Mouse (Mus musculus): Measurements from ENCODE around the gene Cd3eap. TPM values are rescaled to one million over a fixed set of nuclear protein-coding genes. Genes with fewer than 3 reads are reported as not detected.

The Cd3eap gene
- polyA plus RNA-seq, 1 experiment: 8.9 TPM

GRCm38 (mm10) chr7:19332709-19333352 lies 26.5 kb downstream of the Cd3eap start:
- peak; percentile 62 for DNase-seq (ENCODE audit: low spot score)

- no peak for DNase-seq (ENCODE audit: low spot score)
Observed at GRCm38 (mm10) chr7:19331910-19332309, 27.4 kb downstream of the Cd3eap start.

DNA sequence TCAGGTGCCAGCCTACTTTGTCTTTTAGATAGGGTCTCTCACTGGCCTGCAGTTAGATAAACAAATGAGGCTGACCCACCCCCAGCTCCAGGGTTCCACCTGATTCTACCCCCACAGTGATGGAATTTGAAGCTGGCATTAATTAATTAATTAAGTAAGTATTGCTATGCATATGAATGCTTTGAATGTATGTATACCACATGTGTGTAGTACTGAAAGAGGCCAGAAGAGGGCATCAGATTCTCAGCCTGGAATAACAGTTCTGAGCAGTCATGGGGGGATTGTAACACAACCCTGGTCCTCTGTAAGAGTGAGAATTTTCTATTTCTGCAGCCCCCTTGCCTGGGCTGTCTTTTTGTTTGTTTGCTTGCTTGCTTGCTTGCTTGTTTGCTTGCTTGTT lies 30.9 kb downstream of the Cd3eap start:
- DNase-seq (ENCODE audit: low spot score): no peak

DNA sequence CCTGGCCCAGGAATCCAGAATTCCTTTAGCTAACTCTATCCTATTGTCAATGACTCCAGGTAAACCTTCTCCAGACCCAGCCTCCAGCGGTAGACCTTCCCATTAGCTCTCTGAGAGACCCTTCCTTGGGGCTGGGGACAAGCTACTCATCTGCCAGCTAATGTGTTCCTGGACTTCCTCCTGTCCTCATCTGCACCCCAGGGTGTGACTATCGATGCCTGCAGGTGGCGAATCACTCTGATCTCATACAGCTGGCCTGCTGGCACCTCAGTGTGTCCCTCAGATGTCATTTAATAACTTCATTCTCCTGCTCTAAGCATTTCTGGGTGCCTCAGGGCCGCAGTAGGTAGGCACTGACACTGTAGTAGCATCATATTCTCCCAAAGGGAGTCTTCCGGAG lies 31.5 kb downstream of the Cd3eap start:
- no peak for DNase-seq (ENCODE audit: low spot score)

GRCm38 (mm10) chr7:19327128-19327527 lies 32.2 kb downstream of the Cd3eap start:
- peak; percentile 67 for DNase-seq (ENCODE audit: low spot score)

DNA sequence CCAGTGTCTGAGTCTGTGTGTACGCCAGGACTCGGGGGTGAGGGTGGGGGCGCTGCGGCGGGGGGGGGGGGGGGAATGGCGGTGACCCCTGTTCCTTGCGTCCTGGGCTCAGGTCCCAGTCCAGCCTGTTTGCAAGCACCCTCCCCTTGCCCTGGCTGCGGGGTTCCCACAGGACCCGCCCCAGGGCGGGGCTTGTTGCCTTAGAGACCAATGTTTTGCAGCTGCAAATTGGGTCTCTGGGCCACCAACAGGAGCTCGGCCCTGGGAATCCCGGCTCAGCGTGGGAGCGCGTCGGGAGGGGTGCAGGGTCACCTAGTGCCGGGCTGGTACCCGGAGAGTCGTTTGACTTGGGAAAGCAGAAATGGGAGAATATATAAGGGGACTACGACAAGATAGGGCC lies 32.9 kb downstream of the Cd3eap start:
- DNase-seq (ENCODE audit: low spot score): no peak

- no peak for DNase-seq (ENCODE audit: low spot score)
Observed at GRCm38 (mm10) chr7:19325262-19326199, 33.8 kb downstream of the Cd3eap start.

- DNase-seq (ENCODE audit: low spot score): no peak
Observed at GRCm38 (mm10) chr7:19324221-19324620, 35.1 kb downstream of the Cd3eap start.

GRCm38 (mm10) chr7:19322489-19322888 lies 36.8 kb downstream of the Cd3eap start:
- DNase-seq (ENCODE audit: low spot score): no peak

DNA sequence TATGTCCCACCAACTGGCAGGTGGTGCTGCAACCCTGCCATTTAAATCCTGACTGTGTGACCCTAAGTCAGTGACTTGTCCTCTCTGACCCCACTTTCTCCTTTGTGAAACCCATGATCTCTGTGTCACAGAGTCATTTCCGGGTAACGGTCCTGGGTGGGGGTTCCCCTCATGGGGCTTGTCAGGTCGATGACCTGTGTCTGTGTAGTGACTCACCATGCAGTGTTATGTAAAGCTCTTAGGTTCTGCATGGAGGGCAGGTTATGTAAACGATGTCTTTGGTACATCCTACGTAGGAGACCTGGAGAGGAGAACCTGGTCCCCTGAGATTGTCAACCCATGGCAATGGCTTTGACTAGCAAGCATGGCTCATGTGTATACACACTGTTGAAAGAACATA lies 37.8 kb downstream of the Cd3eap start:
- DNase-seq (ENCODE audit: low spot score): no peak

- no peak for DNase-seq (ENCODE audit: low spot score)
Observed at GRCm38 (mm10) chr7:19320637-19321036, 38.6 kb downstream of the Cd3eap start.

DNA sequence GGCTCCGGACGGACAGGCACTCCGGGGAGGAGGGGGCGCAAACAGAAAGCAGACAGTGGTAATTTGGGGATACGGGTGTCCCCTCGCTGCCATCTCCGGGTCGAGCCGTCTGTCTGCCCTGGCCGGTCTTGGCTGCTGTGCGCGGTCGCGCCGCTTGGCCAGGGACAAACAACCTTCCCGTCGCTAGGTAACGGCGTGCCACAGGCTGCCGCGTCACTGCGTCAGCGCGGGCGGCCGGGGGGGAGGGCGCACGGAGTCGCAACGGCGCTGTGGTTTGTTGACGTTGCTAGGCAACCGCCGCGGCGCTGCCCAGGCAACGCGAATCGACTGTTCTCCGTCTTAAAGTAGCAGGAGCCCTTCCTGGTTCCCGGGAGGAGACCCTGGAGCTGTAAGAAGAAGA lies 39.4 kb downstream of the Cd3eap start:
- peak; percentile 84 for DNase-seq (ENCODE audit: low spot score)

DNA sequence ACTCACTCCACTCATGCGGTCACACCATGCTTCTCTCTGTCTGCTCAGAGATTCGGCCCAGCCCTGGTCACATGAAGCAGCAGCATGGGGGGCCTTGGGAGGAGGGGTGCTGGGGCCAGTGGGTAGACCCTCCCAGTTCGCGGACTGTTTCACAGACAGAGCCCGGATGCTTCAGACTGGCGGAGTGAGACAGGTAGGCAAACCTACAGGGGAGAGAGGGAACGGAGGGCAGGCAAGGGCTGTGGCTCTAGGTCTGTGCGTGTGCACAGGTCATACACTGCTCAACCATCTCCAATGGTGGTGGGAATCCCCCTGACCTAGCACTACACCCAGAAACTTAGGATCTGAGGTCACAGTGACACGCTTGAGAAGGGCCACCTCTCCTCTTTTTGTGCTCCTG lies 39.8 kb downstream of the Cd3eap start:
- no peak for DNase-seq (ENCODE audit: low spot score)

- no peak for DNase-seq (ENCODE audit: low spot score)
Observed at GRCm38 (mm10) chr7:19318676-19319075, 40.6 kb downstream of the Cd3eap start.

DNA sequence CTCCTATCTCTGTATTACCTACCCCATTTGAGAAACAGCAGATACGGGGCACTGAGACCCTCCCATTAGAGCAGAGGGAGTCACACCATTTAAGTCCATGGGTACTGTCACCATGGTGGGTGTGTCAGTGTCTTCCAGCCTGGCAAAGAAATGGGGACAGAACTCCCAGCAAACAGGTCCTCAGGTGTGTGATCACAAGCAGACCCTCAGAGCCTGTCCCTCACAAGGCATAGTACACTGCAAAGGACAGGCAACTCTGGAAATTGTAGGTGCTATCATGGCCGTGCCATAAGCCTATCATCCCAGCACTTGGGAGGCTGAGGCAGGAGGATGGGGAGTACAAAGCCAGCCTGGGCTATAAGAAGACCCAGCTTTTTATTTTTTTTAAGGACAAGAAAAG lies 41.1 kb downstream of the Cd3eap start:
- no peak for DNase-seq (ENCODE audit: low spot score)

- no peak for DNase-seq (ENCODE audit: low spot score)
Observed at GRCm38 (mm10) chr7:19316451-19317161, 42.7 kb downstream of the Cd3eap start.

GRCm38 (mm10) chr7:19314033-19314432 lies 45.2 kb downstream of the Cd3eap start:
- DNase-seq (ENCODE audit: low spot score): no peak

DNA sequence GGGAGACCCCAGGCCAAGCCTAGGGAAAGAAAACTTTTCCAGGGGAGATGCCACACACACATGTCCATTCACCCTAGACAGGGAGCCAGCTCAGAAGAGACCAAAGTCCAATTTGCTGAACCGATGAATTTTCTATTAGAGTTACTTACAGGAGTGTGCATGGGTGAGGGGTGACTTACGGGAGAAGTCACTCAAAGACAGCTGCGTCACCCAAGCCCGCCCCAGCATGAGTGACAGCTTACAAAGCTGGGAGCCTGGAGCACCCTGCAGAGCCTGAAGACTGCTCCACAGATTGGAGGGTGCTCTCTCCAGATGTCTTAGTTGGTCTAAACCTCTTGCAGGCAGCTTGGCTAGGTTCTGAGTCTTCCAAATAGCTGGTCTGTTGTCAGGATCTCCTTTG lies 47.3 kb downstream of the Cd3eap start:
- no peak for DNase-seq (ENCODE audit: low spot score)

DNA sequence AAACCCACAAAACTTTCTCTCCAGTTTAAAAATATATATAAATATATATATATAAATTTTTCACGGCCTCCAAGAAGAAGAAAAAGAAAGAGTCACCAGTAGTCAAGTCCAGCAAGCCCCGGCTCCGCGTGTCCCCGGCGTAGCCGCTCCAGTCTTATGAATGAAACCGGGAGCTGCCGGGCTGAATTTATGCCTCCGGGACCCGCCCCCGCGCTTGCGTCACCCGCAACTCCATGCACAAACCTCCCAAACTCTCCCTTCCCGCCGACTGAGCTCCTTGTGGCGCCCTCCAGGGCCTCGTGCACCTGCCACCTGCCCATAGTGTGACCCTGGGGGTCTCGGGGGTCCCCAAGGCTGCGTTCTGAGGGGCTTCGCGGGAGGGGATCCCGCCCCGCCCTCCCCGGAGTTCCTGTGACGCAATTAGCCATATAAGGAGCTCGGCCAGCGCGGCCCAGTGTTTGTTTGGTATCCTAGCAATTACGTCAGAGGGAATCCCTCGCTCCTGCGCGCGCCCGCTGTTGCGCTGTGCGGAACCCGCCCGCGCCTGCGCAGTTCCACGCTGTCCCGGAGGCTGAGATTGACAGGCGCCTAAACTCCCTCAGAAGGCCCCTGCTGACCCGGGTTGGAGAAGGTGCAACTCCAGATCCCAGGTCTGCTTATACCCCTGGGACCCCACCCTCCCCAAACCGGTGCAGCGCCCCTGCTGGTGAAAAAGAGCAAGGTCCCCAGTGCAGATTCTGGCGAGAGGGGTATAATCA lies 49.2 kb downstream of the Cd3eap start, which contains the start of gene Fosb:
TSS of gene Fosb (minus strand) at position 168 of the 758 bp plus-strand sequence.
- peak; percentile 87 for DNase-seq (ENCODE audit: low spot score)

DNA sequence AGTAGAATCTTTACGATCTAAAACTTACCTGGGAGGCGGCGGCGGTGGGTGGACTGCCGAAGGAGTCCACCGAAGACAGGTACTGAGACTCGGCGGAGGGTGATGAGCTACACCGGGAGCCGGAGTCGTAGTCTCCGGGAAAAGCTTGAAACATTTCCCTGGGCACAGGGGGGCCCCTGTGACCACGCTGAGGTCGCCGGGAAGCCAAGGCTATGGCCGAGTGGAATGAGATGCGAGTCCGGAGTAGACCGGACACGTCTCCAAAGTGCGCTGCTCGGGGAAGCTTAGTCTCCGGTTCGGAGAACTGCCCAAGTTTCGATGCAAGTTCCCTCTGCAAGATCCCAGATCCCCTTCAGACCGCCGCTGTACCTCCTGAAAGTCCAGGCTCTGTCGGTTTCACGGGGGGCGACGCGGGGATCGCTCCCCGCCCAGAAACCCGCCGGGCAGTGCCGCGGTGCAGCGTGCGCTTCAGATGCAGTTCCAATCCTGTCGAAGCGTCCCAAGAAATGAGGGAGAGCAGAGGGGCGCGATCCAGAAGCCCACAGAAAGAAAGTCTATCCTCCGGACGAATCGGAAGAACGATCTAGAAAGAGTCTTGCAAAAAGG lies 49.9 kb downstream of the Cd3eap start:
- DNase-seq (ENCODE audit: low spot score): no peak

Data from urinary bladder, adult 2 months (tissue).